Mouse (Mus musculus) embryo, embryonic 10 days (tissue): ENCODE results near the gene 6030468B19Rik.
"Not testable (repeated sequence)": the region's sequence is repeated elsewhere in the genome, so short reads cannot be mapped to it uniquely, and the experiment has no call there.

Experiments used
- DNase-seq: peaks from one replicate; pipeline ENCODE4 v3.0.0-alpha.2; 2015; ENCODE audit warnings: low spot score

6030468B19Rik gene

GRCm38 (mm10) chr11:117828888-117829604 lies 31.6 kb downstream of the 6030468B19Rik start:
- DNase-seq, result no peak

GRCm38 (mm10) chr11:117829671-117830215 lies 32.3 kb downstream of the 6030468B19Rik start:
- DNase-seq, result no peak

- no peak for DNase-seq
These were observed 32.9 kb downstream of the 6030468B19Rik start for GRCm38 (mm10) chr11:117830401-117830800.

- DNase-seq, result peak; percentile 90
These were observed 34.9 kb downstream of the 6030468B19Rik start for GRCm38 (mm10) chr11:117832086-117832969.

- not testable (repeated sequence) for DNase-seq
These were observed 36.0 kb downstream of the 6030468B19Rik start for GRCm38 (mm10) chr11:117833509-117833908.

GRCm38 (mm10) chr11:117834086-117834485 lies 36.6 kb downstream of the 6030468B19Rik start:
- DNase-seq, result no peak

- DNase-seq, result peak; percentile 30
These were observed 38.8 kb downstream of the 6030468B19Rik start for GRCm38 (mm10) chr11:117836306-117836705.

GRCm38 (mm10) chr11:117838572-117838971 lies 41.1 kb downstream of the 6030468B19Rik start:
- no peak for DNase-seq

GRCm38 (mm10) chr11:117839021-117839420 lies 41.6 kb downstream of the 6030468B19Rik start:
- no peak for DNase-seq

GRCm38 (mm10) chr11:117840910-117841309 lies 43.5 kb downstream of the 6030468B19Rik start:
- DNase-seq, result no peak

- no peak for DNase-seq
These were observed 46.0 kb downstream of the 6030468B19Rik start for GRCm38 (mm10) chr11:117843434-117843833.

- no peak for DNase-seq
These were observed 47.5 kb downstream of the 6030468B19Rik start for GRCm38 (mm10) chr11:117844997-117845396.

GRCm38 (mm10) chr11:117845651-117846050 lies 48.2 kb downstream of the 6030468B19Rik start:
- no peak for DNase-seq

GRCm38 (mm10) chr11:117846640-117847039 lies 49.2 kb downstream of the 6030468B19Rik start:
- no peak for DNase-seq

- DNase-seq, result no peak
These were observed 50.2 kb downstream of the 6030468B19Rik start for GRCm38 (mm10) chr11:117847593-117848215.

- no peak for DNase-seq
These were observed 51.0 kb downstream of the 6030468B19Rik start for GRCm38 (mm10) chr11:117848271-117848984.

GRCm38 (mm10) chr11:117848985-117849671 lies 51.7 kb downstream of the 6030468B19Rik start, which contains the start of gene Birc5:
Birc5 (plus strand) TSS chr11:117849251.
- peak; percentile 98 for DNase-seq

GRCm38 (mm10) chr11:117852875-117853274 lies 55.4 kb downstream of the 6030468B19Rik start:
- DNase-seq, result no peak

GRCm38 (mm10) chr11:117854241-117854640 lies 56.8 kb downstream of the 6030468B19Rik start:
- DNase-seq, result no peak

- no peak for DNase-seq
These were observed 57.9 kb downstream of the 6030468B19Rik start for GRCm38 (mm10) chr11:117855360-117855759.

GRCm38 (mm10) chr11:117855975-117856374 lies 58.5 kb downstream of the 6030468B19Rik start:
- no peak for DNase-seq
